Mouse (Mus musculus): Measurements from ENCODE around the gene Dync1h1. TPM values are rescaled to one million over a fixed set of nuclear protein-coding genes. Genes with fewer than 3 reads are reported as not detected.
"Not testable (repeated sequence)": the region's sequence is repeated elsewhere in the genome, so short reads cannot be mapped to it uniquely, and the experiment has no call there.

Gene Dync1h1
- polyA plus RNA-seq, 1 experiment, result 186 TPM

DNA sequence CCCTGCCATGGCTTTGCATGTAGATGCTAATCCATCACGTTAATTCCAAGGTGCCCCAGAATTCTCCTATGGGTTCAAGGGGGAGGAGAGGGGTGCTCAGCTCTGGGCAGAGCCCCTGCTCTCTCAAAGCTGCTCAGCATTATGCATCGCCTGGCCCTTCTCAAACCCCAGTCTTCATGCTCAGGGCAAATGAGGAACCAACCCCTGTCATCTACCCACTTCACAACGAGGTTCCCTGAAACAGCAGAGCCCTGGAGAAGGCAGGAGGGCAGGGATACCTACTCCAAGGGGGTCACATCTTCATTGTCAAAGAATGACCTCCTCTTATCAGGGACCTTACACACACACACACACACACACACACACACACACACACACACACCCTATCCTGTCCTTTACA lies 80.6 kb downstream of the Dync1h1 start:
- Histone ChIP-seq H3K27ac (ENCODE audit: insufficient read depth, low read depth, low read length) (no peak overlapping the region), H3K4me1 (ENCODE audit: control insufficient read depth, insufficient read depth, low read length) (no peaks in the 10 kb centered on the region), H3K27me3 (replicated peaks; ENCODE audit: control insufficient read depth, insufficient read depth, low read length) (no peaks in the 10 kb centered on the region), H3K36me3 (ENCODE audit: control insufficient read depth, insufficient read depth, low read length) (no peaks in the 10 kb centered on the region), H3K4me3 (ENCODE audit: insufficient read depth, low read depth, low read length) (no peak overlapping the region)
- 64% methylated on average over 3 of the region's 3 CpGs for WGBS
- TF ChIP-seq CTCF (conservative IDR thresholded peaks at IDR 0.05; ENCODE audit: insufficient read depth, insufficient read length, low read depth, low read length), result no peak
- no peak for TF ChIP-seq POLR2A (IDR thresholded peaks at IDR 0.05; ENCODE audit: low read depth, low read length)
- no peak for DNase-seq

DNA sequence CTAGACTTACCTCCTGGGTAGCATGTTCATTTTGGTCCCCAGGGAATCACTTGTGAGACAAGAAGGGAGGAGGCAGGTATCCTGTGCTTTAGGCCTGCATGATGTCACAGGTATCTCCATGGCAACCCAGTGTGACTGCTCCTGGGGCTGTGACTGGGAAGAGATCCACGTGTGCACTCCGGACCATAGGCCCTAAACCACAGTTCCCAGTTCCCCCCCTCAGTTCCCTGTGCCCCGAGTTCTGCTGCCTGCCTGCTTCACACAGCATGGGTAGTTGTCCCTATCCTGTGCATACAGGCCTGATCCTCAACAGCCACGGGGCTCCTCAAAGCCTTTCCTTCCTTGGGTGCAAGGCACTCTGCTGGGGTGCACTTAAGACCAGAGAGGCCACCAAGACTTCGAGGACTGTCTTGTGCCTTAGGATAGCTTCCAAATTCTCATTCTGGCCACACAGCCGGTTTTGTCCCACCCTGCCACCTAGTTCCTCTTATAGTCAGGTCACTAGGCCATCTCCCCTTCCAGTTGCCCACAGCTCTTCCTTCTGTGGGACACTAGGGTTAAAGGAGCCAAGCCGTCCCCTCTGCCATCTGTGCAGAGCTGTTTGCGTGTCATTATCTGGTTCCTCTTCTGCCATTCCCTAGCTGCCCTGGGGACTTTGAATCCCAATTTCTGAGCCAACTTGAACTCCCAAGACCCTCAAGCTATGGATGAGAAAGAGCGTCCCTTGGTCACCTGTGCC lies 81.5 kb downstream of the Dync1h1 start, which contains the start of gene 1700001K19Rik:
Gene 1700001K19Rik, minus strand, starts transcription at position 59 of the 739 bp plus-strand sequence.
- WGBS, result 79% methylated on average over 9 of the region's 9 CpGs
- H3K4me3 ChIP-seq (ENCODE audit: insufficient read depth, low read depth, low read length), result no peak within 1 kb of the TSS
- no peak for DNase-seq
- no peak within 1 kb of the TSS for H3K27ac ChIP-seq (ENCODE audit: insufficient read depth, low read depth, low read length)
- 0 out of 2 replicates have a peak, but pooled peaks cover under 1% of the 10 kb centered on the region for H3K4me1 ChIP-seq (ENCODE audit: control insufficient read depth, insufficient read depth, low read length)
- no peak for TF ChIP-seq POLR2A (IDR thresholded peaks at IDR 0.05; ENCODE audit: low read depth, low read length)
- no peak for TF ChIP-seq CTCF (conservative IDR thresholded peaks at IDR 0.05; ENCODE audit: insufficient read depth, insufficient read length, low read depth, low read length)
- H3K27me3 ChIP-seq (replicated peaks; ENCODE audit: control insufficient read depth, insufficient read depth, low read length), result no peaks in the 10 kb centered on the region
- H3K36me3 ChIP-seq (ENCODE audit: control insufficient read depth, insufficient read depth, low read length), result no peaks in the 10 kb centered on the region

DNA sequence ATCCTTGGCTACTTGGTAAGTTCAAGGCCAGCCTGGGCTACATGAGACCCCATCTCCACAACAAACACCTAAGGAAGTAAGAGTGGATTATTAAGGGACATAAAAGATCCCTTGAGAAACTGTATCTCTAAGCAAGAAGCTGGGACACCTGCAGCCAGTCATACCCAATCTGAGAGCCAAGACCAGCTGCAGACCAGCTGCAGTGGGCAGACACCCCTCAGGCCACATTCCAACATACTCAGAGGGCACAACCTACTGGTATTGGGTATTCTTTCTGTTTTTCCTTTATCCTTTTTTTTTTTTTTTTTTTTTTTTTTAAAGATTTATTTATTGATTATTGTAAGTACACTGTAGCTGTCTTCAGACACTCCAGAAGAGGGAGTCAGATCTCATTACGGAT lies 82.3 kb downstream of the Dync1h1 start:
- TF ChIP-seq POLR2A (IDR thresholded peaks at IDR 0.05; ENCODE audit: low read depth, low read length) (no peak), CTCF (conservative IDR thresholded peaks at IDR 0.05; ENCODE audit: insufficient read depth, insufficient read length, low read depth, low read length) (no peak)
- H3K4me1 ChIP-seq (ENCODE audit: control insufficient read depth, insufficient read depth, low read length), result peaks cover 8% of the 10 kb centered on the region
- WGBS, result 100% methylated on average over 1 of the region's 1 CpGs

GRCm38 (mm10) chr12:110687894-110688734 lies 86.9 kb downstream of the Dync1h1 start:
- DNase-seq, result peak; percentile 91
- Histone ChIP-seq H3K36me3 (ENCODE audit: control insufficient read depth, insufficient read depth, low read length) (peaks cover 7% of the 10 kb centered on the region), H3K4me1 (ENCODE audit: control insufficient read depth, insufficient read depth, low read length) (peaks cover 8% of the 10 kb centered on the region), H3K27ac (ENCODE audit: insufficient read depth, low read depth, low read length) (peak overlapping the region; percentile 68), H3K4me3 (ENCODE audit: insufficient read depth, low read depth, low read length) (no peak overlapping the region), H3K27me3 (replicated peaks; ENCODE audit: control insufficient read depth, insufficient read depth, low read length) (no peaks in the 10 kb centered on the region)
- 36% methylated on average over 12 of the region's 12 CpGs for WGBS
- TF ChIP-seq POLR2A (IDR thresholded peaks at IDR 0.05; ENCODE audit: low read depth, low read length), result no peak
- TF ChIP-seq CTCF (conservative IDR thresholded peaks at IDR 0.05; ENCODE audit: insufficient read depth, insufficient read length, low read depth, low read length), result no peak

More for the DNA sequence above, 82.3 kb downstream of the Dync1h1 start:
- Histone ChIP-seq H3K27ac (ENCODE audit: insufficient read depth, low read depth, low read length) (no peak overlapping the region), H3K36me3 (ENCODE audit: control insufficient read depth, insufficient read depth, low read length) (no peaks in the 10 kb centered on the region), H3K4me3 (ENCODE audit: insufficient read depth, low read depth, low read length) (no peak overlapping the region), H3K27me3 (replicated peaks; ENCODE audit: control insufficient read depth, insufficient read depth, low read length) (no peaks in the 10 kb centered on the region)
- DNase-seq, result no peak

DNA sequence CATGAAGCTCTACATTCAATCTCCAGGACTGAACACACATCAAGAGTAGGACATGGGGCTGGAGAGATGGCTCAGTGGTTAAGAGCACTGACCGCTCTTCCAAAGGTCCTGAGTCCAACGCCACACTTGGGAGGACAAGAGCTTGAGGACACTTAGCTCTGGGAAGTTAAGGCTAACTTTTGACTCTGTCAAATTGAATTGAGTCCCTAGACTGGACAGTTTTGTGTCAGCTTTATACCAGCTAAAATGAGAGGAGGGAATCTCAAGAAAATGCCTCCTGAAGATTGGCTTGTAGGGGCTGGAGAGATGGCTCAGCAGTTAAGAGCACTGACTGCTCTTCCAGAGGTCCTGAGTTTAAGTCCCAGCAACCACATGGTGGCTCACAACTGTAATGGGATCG lies 87.7 kb downstream of the Dync1h1 start:
- WGBS, result 83% methylated on average over 3 of the region's 3 CpGs
- H3K27ac ChIP-seq (ENCODE audit: insufficient read depth, low read depth, low read length), result not testable (repeated sequence)

DNA sequence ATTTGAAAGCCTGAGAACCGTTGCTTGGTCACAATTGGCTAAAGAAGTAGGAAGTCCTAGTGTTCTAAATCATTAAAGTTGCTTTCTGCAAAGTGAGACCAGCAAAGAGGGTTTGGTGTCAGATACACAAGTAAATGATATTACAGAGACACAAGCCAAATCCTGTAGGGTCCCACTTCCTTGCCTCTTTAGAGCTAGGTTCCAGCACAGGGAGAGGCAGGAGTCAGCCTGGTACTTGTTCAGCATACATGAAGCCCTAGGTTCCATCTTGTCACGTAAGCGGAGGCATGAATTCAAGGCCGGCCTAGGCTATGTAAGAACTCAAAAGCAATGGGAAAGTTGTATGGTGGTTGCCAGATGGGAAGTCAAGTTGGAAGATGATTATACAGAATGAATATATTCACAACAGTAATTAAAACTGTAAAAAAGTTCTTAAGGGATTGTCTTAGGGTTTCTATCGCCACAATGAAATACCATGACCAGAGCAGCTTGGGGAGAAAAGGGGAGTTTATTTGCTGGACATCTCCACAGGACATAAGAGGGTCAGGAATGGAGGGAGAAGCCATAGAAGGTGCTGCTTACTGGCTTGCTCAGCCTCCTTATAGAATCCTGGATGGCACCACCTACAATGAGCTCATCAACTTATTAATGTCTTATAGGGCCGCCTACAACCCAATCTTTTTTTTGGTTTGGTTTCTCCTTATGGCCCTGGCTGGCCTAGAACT lies 88.8 kb downstream of the Dync1h1 start:
- DNase-seq, result no peak
- TF ChIP-seq CTCF (conservative IDR thresholded peaks at IDR 0.05; ENCODE audit: insufficient read depth, insufficient read length, low read depth, low read length) (no peak), POLR2A (IDR thresholded peaks at IDR 0.05; ENCODE audit: low read depth, low read length) (no peak)
- WGBS, result 93% methylated on average over 6 of the region's 6 CpGs
- Histone ChIP-seq H3K4me1 (ENCODE audit: control insufficient read depth, insufficient read depth, low read length) (peaks cover 8% of the 10 kb centered on the region), H3K27ac (ENCODE audit: insufficient read depth, low read depth, low read length) (no peak overlapping the region), H3K4me3 (ENCODE audit: insufficient read depth, low read depth, low read length) (no peak overlapping the region), H3K27me3 (replicated peaks; ENCODE audit: control insufficient read depth, insufficient read depth, low read length) (no peaks in the 10 kb centered on the region), H3K36me3 (ENCODE audit: control insufficient read depth, insufficient read depth, low read length) (peaks cover 9% of the 10 kb centered on the region)

More for the DNA sequence above, 87.7 kb downstream of the Dync1h1 start:
- DNase-seq; H3K4me3 ChIP-seq (ENCODE audit: insufficient read depth, low read depth, low read length); H3K4me1 ChIP-seq (ENCODE audit: control insufficient read depth, insufficient read depth, low read length); H3K27me3 ChIP-seq (replicated peaks; ENCODE audit: control insufficient read depth, insufficient read depth, low read length); H3K36me3 ChIP-seq (ENCODE audit: control insufficient read depth, insufficient read depth, low read length): not testable (repeated sequence)

- not testable (repeated sequence) for H3K36me3 ChIP-seq (ENCODE audit: control insufficient read depth, insufficient read depth, low read length); DNase-seq; H3K4me1 ChIP-seq (ENCODE audit: control insufficient read depth, insufficient read depth, low read length); H3K27ac ChIP-seq (ENCODE audit: insufficient read depth, low read depth, low read length); H3K4me3 ChIP-seq (ENCODE audit: insufficient read depth, low read depth, low read length); H3K27me3 ChIP-seq (replicated peaks; ENCODE audit: control insufficient read depth, insufficient read depth, low read length)
- 80% methylated on average over 5 of the region's 5 CpGs for WGBS
Observed at GRCm38 (mm10) chr12:110693378-110693777, 92.1 kb downstream of the Dync1h1 start.
